Mouse (Mus musculus) cerebellum, postnatal 4 days (tissue): ENCODE data around the gene Trmt10a.

Source experiments
- DNase-seq, 2 experiments: peaks; one replicate each; pipeline ENCODE4 v3.0.0; 2022; ENCODE audit warnings: low spot score in 2 of 2, mixed read lengths in 1 of 2

The Trmt10a gene

GRCm38 (mm10) chr3:138143315-138144059, at the start of gene Trmt10a:
TSS of gene Trmt10a (plus strand) at chr3:138143448.
- DNase-seq, result peak; percentile 93 to 98

DNA sequence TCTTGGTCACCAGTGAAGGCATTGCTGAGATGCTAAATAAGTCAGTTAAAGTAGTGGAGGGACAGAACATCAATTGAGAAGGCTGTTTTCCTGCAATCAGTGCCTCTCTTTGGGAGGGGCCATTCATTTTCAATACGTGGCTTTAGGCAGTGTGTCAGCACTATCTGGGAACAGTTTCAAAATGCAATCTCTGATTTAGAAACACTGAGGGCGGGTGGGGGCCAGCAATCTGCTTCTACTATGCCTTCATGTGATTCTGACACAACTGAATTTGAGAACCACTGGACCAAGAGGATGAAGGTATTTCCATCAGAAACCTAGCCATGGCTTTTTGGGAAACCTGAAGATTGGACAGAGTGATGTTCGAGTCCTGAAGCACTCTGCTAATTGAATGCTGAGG, 47.9 kb upstream of the Trmt10a start:
- no peak for DNase-seq

- peak in 1 of 2 experiments; percentile 44 for DNase-seq
Observed at GRCm38 (mm10) chr3:138095718-138096117, 47.5 kb upstream of the Trmt10a start.

DNA sequence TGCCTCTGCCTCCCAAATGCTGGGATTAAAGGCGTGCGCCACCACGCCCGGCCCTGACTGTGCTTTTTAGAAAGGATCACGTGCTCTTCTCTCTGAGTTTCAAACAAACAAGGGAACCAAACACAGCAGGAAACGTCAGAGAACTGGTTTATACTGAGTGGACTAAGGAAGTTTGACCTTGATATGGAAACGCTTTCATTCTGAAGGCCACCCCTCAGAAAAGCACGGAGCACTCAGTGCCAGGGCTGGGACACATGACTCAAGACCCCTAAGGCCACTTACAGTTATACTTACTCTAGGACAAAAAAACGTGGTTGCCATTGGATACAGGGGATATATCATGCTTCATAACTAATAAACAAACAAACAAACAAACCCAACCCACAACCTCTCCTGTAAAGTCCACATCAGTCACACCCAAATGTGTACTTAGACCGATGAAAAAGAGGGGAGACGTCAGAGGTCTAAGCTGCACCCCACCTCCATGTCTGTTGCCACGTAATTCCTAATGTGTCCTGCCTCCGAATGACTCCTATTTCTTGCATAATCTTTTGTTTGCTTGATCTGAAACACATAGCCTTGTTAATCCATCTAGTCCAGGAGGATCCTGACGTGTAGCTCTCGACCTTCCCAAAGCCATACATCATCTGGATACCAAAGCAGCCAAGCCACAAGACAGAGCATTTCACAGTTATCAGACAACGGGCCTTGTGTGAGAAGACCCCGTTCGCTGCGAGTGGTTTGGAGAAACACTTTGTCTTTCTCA, 46.8 kb upstream of the Trmt10a start:
- DNase-seq, result no peak

DNA sequence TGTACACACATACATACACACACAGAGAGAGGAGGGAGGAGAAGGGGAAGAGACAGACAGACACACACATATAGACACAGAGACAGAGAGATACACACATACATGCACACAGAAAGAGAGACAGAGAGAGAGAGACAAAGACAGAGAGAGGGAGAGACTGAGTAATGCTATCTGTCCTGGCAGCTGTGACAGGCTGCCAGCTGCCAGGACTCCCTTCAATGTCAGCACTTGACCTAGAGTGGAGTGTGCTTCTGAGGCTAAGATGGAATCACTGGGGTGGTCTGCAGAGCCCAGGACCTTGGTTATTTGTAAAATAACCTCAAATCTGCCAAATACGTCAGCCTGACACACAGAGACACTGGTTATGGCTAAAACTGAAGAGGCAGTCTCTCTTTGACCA, 45.5 kb upstream of the Trmt10a start:
- no peak for DNase-seq

DNA sequence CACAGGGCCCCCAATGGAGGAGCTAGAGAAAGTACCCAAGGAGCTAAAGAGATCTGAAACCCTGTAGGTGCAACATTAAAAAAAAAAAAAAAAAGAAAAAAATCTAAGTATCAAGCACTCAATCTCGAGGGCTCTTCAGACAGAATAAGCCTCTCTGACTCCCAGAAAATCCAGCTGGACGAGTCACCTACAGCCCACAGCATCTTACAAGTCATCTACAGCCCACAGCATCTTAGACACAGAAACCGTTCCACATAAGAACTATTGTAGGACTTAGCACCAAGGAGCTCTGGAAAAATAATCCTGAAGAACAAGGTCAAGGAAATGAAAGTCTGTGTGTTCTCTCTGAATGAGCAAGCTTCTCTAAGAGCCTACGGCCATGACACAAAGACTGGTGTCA, 41.3 kb upstream of the Trmt10a start:
- no peak for DNase-seq

- DNase-seq, result no peak
Observed at GRCm38 (mm10) chr3:138103690-138104089, 39.6 kb upstream of the Trmt10a start.

DNA sequence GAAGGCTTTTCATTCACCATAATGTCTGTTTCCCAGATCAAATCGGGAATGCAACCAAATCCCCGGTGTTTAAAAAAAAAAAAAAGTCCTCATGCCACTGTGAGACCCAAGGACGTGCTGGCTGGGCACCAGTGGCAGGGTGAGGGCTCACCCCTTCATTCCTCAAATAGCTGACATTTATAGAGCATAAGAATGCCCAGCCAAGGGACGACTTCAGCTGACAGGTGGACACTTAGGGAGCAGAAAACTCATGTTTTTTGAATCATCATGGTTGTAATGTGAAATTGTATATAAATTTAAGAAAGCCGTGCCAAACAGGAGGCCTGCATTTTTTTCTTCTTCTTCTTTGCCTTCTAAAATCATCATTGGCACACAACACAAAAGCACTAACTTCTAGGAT, 38.2 kb upstream of the Trmt10a start:
- DNase-seq, result no peak

DNA sequence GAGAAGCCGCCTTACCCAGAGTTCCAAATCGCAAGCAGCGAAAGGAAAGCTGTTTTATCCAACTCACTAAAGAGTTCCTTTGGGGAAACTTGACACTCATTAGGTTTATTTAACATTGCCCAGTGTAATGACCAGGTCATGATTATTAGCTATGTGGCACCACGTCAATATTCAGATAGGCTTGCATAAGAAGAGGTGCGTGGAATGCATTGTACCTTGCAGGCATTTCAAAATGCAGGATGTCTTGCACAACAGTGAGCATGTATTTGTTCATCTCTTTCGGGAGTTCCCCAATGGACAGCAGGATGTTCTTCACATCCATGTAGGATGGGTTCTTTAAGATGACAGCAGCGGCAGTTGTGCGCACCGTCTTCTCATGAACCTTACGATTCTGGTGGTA, 36.4 kb upstream of the Trmt10a start:
- DNase-seq, result no peak

- DNase-seq, result no peak
Observed at GRCm38 (mm10) chr3:138110910-138111782, 32.1 kb upstream of the Trmt10a start.

GRCm38 (mm10) chr3:138114106-138114505, 29.1 kb upstream of the Trmt10a start:
- no peak for DNase-seq

DNA sequence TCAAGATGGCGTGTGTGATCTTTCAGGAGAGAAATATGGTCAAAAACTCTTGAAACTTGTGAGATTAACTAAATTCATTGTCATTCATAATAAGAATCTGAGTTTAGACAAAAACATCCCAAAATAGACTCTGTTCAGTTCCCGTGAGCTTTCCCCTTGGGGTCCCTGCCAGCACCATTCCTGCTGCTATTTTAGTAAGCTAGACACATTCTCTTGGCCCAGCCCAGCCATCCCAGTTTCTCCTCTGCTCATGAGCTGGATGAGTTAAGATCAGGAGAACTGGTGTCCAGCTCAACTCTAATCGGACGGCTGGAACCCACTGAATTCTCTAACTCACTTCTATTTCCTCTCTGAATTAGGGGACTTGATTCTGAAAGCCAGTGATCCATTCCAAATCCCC, 26.4 kb upstream of the Trmt10a start:
- no peak for DNase-seq

DNA sequence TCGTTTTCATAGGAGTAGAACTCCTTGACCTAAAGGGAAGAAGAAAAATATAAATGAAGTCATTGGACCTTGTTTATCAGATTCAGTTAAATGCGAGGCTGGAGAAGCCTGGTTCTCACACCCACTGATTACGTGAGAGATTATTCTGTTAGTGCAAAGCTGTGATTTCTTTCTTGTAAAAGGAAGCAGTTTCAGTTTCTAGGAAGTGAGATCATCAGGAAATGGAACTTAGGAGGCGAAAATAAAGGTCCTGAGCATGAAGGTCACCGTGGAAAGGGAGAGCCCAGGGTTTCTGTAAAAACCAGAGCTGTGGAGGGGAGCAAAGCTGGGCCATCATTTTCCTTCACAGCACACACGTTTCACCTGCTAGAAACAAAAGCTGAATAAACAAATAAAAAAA, 24.9 kb upstream of the Trmt10a start:
- DNase-seq, result no peak

- no peak for DNase-seq
Observed at GRCm38 (mm10) chr3:138118831-138119230, 24.4 kb upstream of the Trmt10a start.

GRCm38 (mm10) chr3:138119444-138120105, 23.7 kb upstream of the Trmt10a start:
- DNase-seq, result no peak

- no peak for DNase-seq
Observed at GRCm38 (mm10) chr3:138121461-138121860, 21.8 kb upstream of the Trmt10a start.

DNA sequence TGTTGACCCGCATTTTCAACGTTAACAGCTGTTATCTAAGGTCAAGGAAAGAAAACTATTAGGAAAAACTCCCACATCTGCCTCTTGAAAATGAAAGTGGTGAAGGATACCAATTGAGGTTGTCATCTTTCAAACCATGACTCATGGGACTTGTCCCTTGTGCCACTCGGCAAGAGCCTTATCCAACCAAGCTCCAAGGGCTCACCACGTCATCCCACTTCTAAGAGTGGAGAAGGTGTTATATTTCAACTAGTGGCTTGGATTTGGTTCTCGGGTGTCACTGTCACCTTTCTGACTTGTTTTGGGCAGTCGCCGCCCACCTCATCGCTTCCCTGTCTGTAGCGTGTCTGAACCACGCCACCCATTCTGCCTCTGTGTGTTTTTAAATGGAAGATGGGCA, 19.4 kb upstream of the Trmt10a start:
- DNase-seq, result no peak

- no peak for DNase-seq
Observed at GRCm38 (mm10) chr3:138129110-138129509, 14.1 kb upstream of the Trmt10a start.

- no peak for DNase-seq
Observed at GRCm38 (mm10) chr3:138130692-138131091, 12.6 kb upstream of the Trmt10a start.

- no peak for DNase-seq
Observed at GRCm38 (mm10) chr3:138131168-138131567, 12.1 kb upstream of the Trmt10a start.

GRCm38 (mm10) chr3:138133463-138133862, 9.8 kb upstream of the Trmt10a start:
- DNase-seq, result no peak

DNA sequence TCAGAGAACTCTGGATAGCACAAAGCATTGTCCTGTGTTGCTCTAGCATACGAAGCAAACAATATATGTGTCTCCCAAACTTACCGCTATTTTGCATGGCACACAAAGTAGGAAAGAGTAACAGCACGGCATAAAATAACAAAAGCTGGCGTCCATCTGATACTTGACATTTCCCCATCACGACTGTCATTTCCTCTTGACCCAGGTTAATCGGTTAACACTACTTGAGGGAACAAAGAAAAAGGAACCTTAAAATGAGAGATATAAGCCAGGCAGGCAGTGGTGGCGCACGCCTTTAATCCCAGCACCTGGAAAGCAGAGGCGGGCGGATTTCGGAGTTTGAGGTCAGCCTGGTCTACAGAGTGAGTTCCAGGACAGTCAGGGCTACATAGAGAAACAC, 9.3 kb upstream of the Trmt10a start:
- DNase-seq, result no peak
